Mouse (Mus musculus) kidney, postnatal 4 days (tissue): ENCODE results near the gene Ptprn2.
A peak's percentile ranks its signal among the peaks of the same experiment; 100 is the strongest.

Experiments
- DNase-seq, 2 experiments: peaks; one replicate each; pipeline ENCODE4 v3.0.0; 2021; ENCODE audit warnings: mixed read lengths in 2 of 2

Gene Ptprn2

GRCm38 (mm10) chr12:117174189-117174588 lies 688.7 kb downstream of the Ptprn2 start:
- no peak for DNase-seq

DNA sequence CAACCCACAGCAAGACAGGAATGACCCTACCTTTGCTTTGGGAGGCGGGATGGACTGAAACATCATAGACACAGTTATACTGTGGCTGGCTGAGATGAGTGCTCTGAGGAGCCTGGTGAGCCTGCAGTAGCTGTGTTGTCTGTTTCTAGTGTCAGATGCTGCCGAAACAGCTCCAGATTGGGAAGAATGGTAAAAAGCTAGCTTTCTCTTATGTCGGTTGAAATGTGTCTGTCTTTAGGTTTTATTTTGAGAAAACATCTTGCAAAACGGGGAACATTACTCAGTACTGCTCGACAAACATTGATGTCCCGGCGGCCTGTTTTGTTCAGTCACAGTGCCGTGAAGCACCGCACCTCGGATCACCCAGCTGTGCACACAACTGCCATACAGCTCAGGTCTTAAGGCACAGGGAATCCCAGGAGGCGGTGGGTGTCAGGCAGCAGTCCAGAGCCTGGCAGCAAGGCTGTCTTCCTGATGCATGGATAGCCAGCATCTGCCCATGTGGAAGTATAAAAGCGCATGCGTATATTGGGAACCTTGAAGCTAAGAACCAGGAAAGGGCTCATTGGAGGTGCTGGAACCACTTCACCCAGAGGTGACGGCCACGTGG lies 689.7 kb downstream of the Ptprn2 start:
- no peak for DNase-seq

DNA sequence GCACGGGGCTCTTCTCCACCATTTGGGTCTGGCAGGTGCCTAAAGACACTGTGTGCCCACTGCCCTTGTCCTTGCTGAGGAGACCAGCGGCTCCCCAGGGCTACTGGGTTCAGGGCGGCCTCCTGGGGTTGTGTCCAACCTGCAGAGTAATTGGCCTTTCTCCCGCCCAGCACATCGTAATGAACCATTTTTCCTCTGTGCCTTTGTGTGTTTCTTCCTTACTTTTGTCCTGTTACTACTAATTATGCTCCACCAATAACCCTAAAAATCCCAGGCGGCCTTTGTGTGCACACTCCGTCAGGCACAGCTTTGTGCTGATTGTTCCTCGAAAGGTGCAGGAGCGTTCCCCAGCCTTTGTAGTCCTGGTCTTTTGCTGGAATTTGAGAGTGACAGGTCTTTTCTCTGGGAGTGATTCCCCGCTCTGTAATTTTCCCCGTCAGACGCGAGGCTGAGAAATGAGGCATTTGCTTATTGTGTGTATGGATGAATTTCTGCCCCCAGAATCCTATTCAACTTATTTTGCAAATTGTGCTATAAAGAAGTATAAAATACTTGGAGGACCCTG lies 690.8 kb downstream of the Ptprn2 start:
- DNase-seq: no peak

DNA sequence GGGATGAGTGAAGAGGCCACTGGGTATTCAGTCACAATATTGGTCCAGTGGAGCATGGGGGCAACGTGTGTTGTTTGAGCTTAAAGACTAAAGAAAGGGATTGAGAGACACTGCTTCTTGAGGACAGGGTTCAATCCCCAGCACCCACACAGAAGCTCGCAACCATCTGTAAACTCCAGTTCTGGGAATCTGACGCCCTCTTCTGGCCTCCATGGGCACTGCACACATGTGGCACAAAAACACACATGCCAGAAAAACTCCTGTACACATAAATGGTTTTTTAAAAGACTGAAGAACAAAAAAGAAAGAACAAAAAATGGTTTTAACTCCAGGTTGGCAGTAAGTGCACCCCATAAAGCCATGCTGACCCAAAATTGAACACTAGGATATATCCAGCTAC lies 701.6 kb downstream of the Ptprn2 start:
- no peak for DNase-seq

DNA sequence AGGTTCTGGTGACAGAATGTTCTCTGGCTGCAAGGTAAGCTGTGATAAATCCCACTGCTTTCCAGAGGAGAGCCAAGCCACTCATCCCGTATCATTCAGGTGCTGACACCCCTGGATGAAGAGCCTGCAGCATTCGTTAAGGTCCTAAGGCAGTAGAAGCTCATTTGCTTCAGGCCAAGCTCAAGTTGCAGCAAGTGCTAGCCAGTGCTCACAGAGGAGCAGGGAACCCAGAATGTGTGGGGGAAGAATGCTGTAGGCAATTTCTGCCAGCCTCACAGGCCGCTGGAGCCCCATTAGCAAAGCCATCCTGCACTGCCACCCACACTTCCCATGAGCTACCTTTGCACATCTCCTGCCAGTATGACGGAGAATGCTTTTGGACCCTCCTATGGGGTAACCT lies 706.5 kb downstream of the Ptprn2 start:
- no peak for DNase-seq

- peak; percentile 11 to 12 for DNase-seq
These were observed 711.4 kb downstream of the Ptprn2 start for GRCm38 (mm10) chr12:117196721-117197425.

GRCm38 (mm10) chr12:117198093-117198492 lies 712.6 kb downstream of the Ptprn2 start:
- no peak for DNase-seq

GRCm38 (mm10) chr12:117200117-117200516 lies 714.6 kb downstream of the Ptprn2 start:
- DNase-seq: peak; percentile 24 to 42

- DNase-seq: peak in 1 of 2 experiments; percentile 5
These were observed 715.1 kb downstream of the Ptprn2 start for GRCm38 (mm10) chr12:117200590-117200989.

GRCm38 (mm10) chr12:117203506-117203905 lies 718.0 kb downstream of the Ptprn2 start:
- DNase-seq: no peak

DNA sequence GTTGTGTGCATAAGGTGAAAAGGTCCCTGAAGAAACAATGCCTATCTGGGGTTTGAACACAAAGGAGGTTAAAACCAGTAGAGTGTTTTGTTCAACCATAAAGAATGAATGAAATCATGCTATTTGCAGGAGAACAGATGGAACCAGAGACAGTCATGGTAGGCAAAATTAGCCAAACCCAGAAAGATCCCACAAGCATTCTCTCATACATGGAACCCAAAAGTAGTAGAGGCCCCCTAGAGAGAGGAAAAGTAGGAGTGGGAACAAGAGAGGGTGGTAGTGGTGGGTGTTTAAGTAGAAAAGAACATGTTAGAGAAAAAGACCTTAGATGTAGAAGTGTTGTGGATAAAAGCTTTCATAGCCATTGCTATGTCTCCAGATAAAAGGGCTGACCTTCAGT lies 719.4 kb downstream of the Ptprn2 start:
- no peak for DNase-seq

GRCm38 (mm10) chr12:117207421-117208120 lies 722.1 kb downstream of the Ptprn2 start:
- no peak for DNase-seq

DNA sequence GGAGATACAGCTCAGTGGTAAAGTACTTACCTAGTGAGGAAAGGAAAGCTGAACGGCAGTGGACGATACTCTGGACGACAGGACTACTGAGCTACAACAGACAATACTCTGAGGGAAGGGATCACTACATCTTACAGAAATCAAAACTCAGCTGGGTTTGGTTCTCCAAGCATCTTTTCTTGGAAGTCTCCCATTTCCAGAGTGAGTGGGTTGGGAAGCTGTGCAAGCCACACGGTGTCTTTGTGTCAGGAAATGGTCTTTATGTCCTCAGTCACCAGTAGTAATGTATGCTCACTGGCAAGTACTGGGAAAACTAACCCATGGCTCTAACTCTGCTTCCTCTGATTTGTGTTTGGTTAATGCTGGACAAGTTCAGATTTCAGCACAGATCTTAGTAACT lies 724.9 kb downstream of the Ptprn2 start:
- DNase-seq: no peak

- no peak for DNase-seq
These were observed 728.0 kb downstream of the Ptprn2 start for GRCm38 (mm10) chr12:117213531-117213930.

GRCm38 (mm10) chr12:117214272-117214671 lies 728.8 kb downstream of the Ptprn2 start:
- peak in 1 of 2 experiments; percentile 4 for DNase-seq

DNA sequence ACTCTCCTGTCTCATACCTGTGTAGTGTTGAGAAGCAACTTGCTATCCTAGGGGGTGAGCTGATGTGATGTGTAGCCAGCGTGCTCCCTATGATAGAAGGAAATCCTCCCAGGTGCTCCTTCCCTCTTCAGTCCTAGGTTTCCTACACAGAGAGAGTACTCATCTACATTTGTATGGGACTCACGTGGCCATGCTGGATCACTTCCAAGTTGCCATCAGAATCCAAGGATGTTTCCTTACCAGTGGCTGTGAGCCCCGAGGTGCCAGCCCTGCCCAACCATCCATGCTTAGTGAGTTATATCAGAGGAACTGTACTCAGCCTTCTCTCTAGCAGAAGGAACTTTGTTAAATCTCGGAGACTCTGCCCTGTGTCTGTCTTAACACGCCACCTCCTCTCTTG lies 729.4 kb downstream of the Ptprn2 start:
- DNase-seq: no peak

DNA sequence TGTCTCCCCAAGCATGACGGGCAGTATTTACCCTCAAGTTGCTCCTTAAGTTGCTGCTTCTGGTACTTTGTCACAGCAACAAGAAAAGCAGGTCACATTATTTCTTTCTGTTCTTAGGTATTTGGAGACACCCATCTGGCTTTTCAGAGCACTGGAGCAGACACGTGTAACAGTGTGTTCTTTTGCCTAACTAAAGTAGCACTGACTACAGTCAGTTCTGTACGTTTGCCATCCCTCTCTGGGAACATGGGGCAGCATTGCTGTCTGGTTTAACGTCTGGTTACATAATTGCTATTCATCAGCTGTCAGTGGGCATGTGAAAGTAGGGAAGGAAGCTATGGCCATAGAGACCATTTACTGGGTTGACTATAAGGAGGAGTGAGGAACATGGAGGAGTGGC lies 736.4 kb downstream of the Ptprn2 start:
- no peak for DNase-seq

DNA sequence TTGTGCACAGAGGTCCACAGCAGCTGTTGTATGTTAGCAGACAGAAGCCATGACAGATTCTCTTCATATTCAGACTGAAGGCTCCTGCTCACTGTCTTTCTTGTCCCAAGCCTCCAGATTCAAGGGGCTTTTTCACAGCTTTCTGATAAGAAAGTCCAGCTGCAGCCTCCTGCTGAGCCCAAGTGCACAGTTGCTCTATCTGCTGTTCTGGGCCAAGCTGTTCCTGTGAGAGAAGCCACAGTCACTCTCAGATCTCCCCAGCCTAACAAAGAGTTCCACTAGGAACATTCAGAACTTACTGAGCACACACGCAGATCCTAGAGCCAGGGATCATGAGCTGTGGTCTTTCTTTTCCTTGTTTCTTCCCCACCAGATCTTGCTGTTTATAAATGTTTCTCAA lies 738.5 kb downstream of the Ptprn2 start:
- no peak for DNase-seq

DNA sequence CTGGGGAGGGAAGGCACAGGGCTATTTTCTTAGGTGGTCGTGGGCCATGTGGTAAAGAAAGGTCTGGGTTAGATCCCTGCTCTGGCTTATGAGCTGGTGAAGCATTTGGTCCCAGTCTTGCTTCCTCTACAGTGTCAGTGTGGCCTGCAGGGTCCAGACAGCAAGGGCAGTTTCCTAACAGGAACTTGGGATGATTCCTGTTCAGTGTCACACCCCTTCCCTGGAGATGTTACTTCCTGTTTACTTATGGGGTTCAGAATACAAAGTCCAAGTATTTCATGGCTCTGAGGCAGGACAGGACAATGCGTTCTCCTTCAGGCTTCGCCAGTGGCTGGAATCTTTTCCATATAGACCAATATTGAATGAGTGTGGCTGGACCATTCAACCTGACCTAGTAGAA lies 741.7 kb downstream of the Ptprn2 start:
- DNase-seq: no peak

- DNase-seq: no peak
These were observed 743.9 kb downstream of the Ptprn2 start for GRCm38 (mm10) chr12:117229442-117229841.

- no peak for DNase-seq
These were observed 744.8 kb downstream of the Ptprn2 start for GRCm38 (mm10) chr12:117230282-117230681.

DNA sequence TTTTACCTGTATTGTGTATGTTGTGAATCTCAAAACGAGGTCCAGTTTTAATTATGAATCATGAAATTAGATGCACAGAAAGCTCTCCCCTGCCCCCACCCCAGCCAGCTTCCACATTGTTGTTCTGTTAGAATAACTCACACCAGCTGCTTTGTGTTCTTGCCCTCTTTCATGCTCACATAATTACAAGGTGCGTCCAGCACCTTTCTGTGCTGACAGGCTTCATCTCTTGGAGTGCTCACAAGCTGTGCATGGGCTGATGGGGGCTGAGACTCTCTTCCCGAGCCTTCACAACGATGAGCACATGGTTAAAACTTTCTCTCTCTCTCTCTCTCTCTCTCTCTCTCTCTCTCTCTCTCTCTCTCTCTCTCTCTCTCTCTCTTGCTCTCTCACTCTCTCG lies 746.3 kb downstream of the Ptprn2 start:
- DNase-seq: no peak

DNA sequence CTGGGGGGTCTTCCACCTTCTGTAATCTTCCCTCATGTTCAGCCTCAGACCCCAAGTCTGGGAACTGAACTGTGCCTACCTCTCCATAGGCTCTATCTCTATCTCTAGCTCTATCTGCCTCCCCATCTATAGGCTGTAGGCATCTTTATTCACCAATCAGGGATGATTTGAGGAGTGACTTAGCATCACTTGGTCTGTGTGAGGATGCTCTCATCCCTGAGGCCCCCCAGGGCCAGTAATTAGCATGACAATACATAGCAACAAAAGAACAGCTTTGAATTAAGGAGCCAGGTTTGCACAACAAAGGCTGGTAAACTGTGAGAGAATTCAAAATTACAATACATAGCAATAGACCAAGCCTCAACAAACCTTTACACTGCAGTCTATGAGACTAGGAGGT lies 749.6 kb downstream of the Ptprn2 start:
- DNase-seq: no peak
